Mouse (Mus musculus) megakaryocyte, embryonic 14.5 days (primary cell): ENCODE results near the gene Senp1.

Experiments
- FLI1 ChIP-seq: IDR thresholded peaks from 2 replicates; pipeline ENCODE4 v1.6.1; 2012; ENCODE audit warnings: low read length, inconsistent platforms, mixed read lengths
- GATA1 ChIP-seq: IDR thresholded peaks from 3 replicates; pipeline ENCODE4 v1.6.1; 2012; ENCODE audit warnings: mixed read lengths, low read length, inconsistent platforms, borderline replicate concordance

DNA sequence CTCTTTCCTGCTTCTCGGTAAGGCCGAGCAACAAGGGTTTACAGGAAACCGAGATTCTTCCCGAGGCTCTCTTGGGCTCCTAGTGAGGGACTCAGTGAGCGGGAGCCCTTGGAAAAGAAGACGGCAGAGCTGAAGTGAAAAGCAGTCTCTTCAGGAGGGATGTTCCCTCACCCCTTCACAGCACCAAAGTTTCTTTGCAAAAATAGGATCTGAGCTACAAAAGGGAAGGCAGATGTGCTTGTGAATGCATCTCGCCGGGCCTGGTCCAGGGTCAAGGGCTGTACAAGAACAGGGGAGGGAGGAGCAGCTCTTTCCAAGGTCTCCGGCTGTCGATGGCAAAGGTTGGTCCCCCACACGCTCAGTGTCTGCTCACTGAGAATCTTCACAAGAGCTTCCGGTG, 51.0 kb downstream of the Senp1 start:
- TF ChIP-seq GATA1, result no peak
- TF ChIP-seq FLI1, result no peak
